Mouse (Mus musculus) cerebellum, adult 11-12 months (tissue): ENCODE measurements around the gene Fbxo44.
A peak's percentile ranks its signal among the peaks of the same experiment; 100 is the strongest.
"Not testable (repeated sequence)": the region's sequence is repeated elsewhere in the genome, so short reads cannot be mapped to it uniquely, and the experiment has no call there.

Experiments
- DNase-seq: peaks from one replicate; pipeline ENCODE4 v3.0.0; 2022

Gene Fbxo44

GRCm38 (mm10) chr4:148128672-148129071, 31.6 kb downstream of the Fbxo44 start:
- DNase-seq: no peak

DNA sequence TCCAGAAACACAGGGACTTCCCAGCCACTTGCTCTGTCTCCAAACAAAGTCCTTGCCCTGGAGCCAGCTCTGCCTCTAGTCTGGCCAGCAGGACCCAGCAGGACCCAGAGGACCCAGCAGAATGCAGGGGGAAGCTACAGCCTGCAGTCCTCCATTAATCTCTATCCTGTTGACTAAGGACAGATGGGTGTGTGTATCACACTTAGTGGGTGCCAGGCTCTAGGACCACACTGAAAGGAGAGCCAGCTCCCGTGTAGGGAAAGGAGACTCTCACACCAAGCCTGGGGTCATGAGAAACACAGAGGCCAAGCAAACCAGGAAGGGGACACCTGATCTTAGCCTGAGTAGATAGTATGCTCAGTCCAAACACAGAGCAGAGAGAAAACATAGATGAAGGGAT, 32.0 kb downstream of the Fbxo44 start:
- DNase-seq: no peak

DNA sequence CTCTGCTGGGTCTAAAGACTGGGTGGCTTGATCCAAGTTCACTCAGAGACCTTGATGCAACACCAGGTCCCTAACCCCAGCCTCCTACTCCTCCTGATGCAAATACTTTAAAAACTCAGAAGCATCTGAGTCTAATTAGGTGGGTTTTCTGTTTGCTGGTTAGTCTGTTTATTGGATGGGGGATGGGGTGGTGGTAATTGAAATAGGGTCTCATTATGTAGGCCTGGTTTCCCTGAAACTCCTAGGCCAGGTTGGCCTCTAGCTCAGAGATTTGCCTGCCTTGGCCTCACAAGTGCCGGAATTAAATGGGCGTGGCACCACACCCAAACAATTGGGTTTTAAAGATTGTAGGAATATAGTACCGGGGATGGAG, 37.6 kb downstream of the Fbxo44 start:
- DNase-seq: no peak

DNA sequence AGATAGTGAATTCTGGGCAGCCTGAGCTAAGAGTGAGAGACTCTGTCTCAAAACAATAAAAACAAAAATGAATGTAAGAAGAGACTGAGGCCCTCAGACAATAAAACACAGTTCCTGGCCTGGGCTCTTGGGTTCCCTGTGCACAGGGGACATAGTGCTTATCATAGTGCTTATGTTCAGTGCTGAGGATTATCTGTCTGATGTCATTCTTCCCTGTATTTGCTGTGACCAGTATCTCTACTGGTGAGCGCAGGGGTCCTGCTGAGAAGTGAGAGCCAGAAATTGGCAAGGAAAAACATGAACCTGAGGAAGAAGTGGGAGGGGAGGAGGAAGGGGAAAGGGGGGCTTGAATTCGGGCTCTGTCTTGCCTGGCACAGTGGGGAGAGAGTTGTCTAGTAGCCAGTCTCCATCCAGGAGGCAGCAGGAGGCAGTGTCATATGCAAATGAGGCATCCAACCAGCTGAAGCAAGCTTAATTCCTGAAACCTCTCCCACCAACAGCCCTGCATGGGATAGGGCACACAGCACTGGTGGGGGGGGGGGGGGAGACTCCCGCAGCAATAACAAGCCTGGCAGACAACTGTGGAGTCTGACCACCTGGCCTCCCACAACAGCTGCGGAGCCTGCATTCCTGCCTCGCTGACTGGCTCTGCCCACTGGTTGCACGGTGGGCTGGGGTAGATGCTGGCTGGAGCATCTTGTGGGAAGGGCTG, 38.1 kb downstream of the Fbxo44 start:
- DNase-seq: no peak

DNA sequence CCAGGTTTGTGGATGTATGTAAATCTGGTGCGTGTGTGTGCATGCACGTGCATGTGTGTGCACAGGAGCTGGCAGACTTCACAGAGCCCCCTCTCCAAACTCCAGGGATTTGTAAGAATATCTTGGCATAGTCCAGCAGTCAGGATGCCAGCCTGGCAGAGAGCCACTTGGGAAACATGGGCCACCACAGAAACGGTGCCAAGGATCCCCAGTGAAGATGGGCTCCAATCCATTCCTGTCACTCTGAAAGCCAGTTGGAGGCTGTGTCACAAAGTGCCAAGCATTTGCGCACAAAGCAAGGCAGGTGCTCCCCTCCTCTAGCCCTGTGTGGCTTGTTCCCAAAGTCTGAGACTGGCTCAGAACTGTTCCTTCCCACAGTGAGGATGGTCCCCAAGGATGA, 38.9 kb downstream of the Fbxo44 start:
- no peak for DNase-seq

- DNase-seq: no peak
Observed at GRCm38 (mm10) chr4:148120555-148120954, 39.7 kb downstream of the Fbxo44 start.

- DNase-seq: not testable (repeated sequence)
Observed at GRCm38 (mm10) chr4:148119578-148119977, 40.7 kb downstream of the Fbxo44 start.

GRCm38 (mm10) chr4:148117392-148117791, 42.9 kb downstream of the Fbxo44 start:
- no peak for DNase-seq

- DNase-seq: no peak
Observed at GRCm38 (mm10) chr4:148116657-148117056, 43.6 kb downstream of the Fbxo44 start.

- DNase-seq: no peak
Observed at GRCm38 (mm10) chr4:148115467-148115866, 44.8 kb downstream of the Fbxo44 start.

- DNase-seq: peak; percentile 75
Observed at GRCm38 (mm10) chr4:148114758-148115391, 45.4 kb downstream of the Fbxo44 start.

DNA sequence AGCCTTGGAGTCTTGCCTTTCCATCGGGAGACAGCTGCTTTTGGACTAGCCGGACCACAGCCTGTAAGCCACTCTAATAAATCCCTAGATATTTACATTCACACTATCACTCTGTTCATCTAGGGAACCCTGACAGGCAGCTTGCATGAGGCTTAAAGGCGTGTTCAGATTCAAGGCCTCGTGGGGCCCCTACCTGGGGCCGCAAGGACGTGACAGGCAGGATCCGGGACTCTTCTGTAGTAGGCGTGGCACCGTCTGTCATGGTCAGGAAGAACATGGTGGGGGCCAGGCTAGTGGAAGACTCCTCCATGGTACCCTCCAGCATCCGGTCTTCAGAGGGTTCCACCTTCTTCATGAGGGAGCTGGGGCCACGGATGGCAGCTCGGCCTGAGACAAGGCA, 47.8 kb downstream of the Fbxo44 start:
- no peak for DNase-seq

DNA sequence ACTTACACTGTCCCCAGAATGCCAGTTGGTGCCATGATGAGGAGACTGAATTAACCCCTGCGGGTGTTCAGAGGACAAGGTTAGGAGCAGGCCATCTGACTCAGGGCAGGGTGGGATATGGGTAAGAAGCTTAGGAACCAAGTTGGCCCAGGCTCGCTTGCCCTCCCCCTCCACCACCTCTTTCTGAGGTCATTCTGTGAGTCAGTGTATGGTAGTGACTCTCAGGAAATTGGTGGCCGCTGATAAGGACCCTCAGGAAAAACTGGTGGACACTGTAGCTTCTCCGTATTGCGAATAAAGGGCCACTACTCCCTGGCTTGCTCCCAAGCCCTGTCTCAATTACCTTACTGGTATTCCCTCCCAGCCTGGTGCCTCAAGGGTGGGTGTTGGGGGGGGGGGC, 51.1 kb downstream of the Fbxo44 start:
- no peak for DNase-seq

DNA sequence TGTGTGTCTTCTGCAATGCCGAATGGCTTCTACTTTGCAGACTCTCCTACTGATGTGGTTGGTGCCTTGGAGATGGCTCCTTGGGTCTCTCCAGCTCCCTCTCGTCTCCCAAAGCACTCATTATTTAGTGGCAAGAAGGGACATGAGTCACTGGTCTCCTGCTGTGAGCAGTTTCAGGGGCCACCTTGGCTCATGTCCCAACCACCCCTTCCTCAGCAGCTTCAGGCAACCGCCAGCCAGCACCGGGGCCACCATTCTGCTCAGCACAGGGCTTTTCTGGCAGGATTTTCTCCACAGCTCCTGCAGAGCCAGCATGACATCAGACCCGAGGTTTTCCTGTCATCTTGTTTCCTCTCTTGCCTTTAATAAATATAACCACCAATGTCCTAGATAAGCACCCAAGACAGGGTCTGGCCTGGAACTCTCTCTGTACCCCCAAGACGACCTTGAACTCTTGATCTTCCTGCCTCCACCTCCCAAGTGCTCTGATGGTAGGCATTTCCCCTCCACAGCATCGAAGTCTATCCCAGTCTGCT, 51.6 kb downstream of the Fbxo44 start:
- no peak for DNase-seq

DNA sequence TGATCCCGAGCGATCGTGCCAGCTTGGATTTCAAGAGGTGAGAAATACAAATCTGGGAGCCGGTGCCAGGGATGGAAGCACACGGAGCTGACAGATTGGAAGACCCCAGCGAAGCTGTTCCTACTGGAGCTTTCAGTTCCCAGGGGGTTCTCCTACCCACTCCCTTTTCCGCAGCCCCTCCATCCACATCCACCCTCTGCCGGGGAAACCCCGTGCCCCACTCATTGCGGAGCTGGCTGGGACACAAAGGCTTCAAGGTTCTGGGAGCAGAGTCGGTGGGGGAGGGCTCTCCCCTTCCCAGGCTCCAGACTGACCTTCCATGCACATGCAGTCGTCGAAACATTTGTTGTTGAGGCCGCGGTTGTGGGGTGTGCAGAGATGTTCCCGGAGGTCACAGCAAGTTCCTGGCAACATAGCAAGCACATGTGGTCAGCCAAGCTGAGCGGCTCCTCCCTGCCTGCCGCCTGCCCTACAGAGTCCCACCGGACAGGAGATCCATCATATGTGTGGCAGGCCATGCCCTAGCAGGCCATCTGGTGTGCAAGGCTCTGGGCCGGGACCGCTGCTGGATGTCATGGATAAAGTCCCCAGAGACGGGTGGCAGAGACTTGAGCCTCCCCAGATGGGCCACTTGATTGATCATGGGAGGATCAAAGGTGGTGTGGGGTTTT, 52.5 kb downstream of the Fbxo44 start:
- DNase-seq: no peak

GRCm38 (mm10) chr4:148104146-148104545, 56.1 kb downstream of the Fbxo44 start:
- no peak for DNase-seq
